Mouse (Mus musculus): ENCODE measurements around the gene Dgkb.

DNA sequence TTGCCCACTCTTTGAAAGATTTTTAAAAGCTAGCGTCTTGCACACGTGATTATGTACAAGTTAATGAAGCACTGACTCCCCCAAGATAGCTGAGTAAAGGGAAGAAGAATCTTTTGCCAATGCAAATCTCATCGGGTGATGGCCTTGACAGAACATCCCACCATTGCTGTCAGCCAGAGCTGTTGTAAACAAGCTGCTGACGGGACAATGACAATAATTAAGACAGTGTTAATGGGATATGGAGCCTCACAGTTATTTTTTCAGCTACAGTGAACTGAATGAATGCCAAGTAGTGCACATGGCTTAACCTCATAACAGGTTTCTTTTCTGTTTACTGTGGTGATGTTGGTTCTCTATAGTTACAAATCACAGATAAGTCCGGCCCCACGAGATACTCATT lies 568.4 kb downstream of the Dgkb start:
- no peak for TF ChIP-seq CTCF (IDR thresholded peaks at IDR 0.05; ENCODE audit: extremely low read depth, insufficient read depth, insufficient read length, insufficient replicate concordance)
- TF ChIP-seq POLR2A (IDR thresholded peaks at IDR 0.05; ENCODE audit: low read depth, low read length), result no peak

All from spleen, adult 2 months (tissue).